Mouse (Mus musculus) thymus, adult 2 months (tissue): ENCODE results near the gene Man2b2.

ENCODE experiments used
- CTCF ChIP-seq: fragments of 200-500 bp; IDR thresholded peaks from 2 replicates; pipeline ENCODE4 v1.5.1; 2012; ENCODE audit warnings: mild to moderate bottlenecking, control low read depth, low read length, moderate library complexity, borderline replicate concordance; ENCODE audit not compliant: control insufficient read depth, poor library complexity, insufficient read depth; ENCODE audit errors: extremely low read depth
- POLR2A ChIP-seq: fragments of 200-500 bp; IDR thresholded peaks from 2 replicates; pipeline ENCODE4 v1.6.1; 2012; ENCODE audit warnings: mild to moderate bottlenecking, low read length, control low read depth, moderate library complexity; ENCODE audit not compliant: control insufficient read depth, poor library complexity, insufficient read depth; ENCODE audit errors: extremely low read depth

DNA sequence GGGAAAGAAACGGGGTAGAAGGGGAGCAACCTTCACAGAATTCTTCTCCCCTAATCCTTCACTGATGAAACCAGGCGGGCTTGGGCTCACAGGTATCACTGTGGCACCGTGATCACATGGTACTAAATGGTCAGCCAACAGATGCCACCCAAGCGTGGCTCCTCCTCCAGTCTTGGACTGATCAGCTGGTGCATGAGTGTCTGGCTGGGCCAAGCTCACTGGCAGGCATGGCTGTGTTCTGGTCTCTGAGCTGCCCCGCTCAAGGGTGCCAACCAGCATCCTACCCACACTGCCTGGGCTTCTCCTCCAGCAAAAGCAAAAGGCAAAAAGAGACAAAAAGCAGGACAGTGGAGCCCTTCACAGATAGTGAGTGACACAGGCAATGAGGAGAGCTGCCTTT is 10.7 kb downstream of the Man2b2 start:
- TF ChIP-seq POLR2A: no peak
- no peak for TF ChIP-seq CTCF
